Mouse (Mus musculus): ENCODE data around the gene Sap30bp.

The Sap30bp gene

GRCm38 (mm10) chr11:115901338-115902161 is 31.5 kb upstream of the Sap30bp start:
- Histone ChIP-seq H3K36me3 (ENCODE audit: control insufficient read depth, insufficient read depth, low read length, poor library complexity, severe bottlenecking) (peaks cover 2% of the 10 kb centered on the region; the same call in 1 of the 2 replicates), H3K27me3 (ENCODE audit: control insufficient read depth, insufficient read depth, low read length, poor library complexity, severe bottlenecking) (no peaks in the 10 kb centered on the region)
- DNase-seq (ENCODE audit: low read depth, low spot score), result no peak

GRCm38 (mm10) chr11:115902177-115902576 is 30.9 kb upstream of the Sap30bp start:
- DNase-seq (ENCODE audit: low read depth, low spot score), result no peak
- H3K36me3 ChIP-seq (ENCODE audit: control insufficient read depth, insufficient read depth, low read length, poor library complexity, severe bottlenecking), result peaks cover 2% of the 10 kb centered on the region; the same call in 1 of the 2 replicates

GRCm38 (mm10) chr11:115902831-115903230 is 30.3 kb upstream of the Sap30bp start:
- DNase-seq (ENCODE audit: low read depth, low spot score), result peak; percentile 62
- Histone ChIP-seq H3K27me3 (ENCODE audit: control insufficient read depth, insufficient read depth, low read length, poor library complexity, severe bottlenecking) (no peaks in the 10 kb centered on the region), H3K36me3 (ENCODE audit: control insufficient read depth, insufficient read depth, low read length, poor library complexity, severe bottlenecking) (peaks cover 2% of the 10 kb centered on the region; the same call in 1 of the 2 replicates)

More at GRCm38 (mm10) chr11:115902177-115902576, 30.9 kb upstream of the Sap30bp start:
- no peaks in the 10 kb centered on the region for H3K27me3 ChIP-seq (ENCODE audit: control insufficient read depth, insufficient read depth, low read length, poor library complexity, severe bottlenecking)

- no peak for DNase-seq (ENCODE audit: low read depth, low spot score)
- H3K36me3 ChIP-seq (ENCODE audit: control insufficient read depth, insufficient read depth, low read length, poor library complexity, severe bottlenecking), result peaks cover 2% of the 10 kb centered on the region; the same call in 1 of the 2 replicates
- no peaks in the 10 kb centered on the region for H3K27me3 ChIP-seq (ENCODE audit: control insufficient read depth, insufficient read depth, low read length, poor library complexity, severe bottlenecking)
Measured at GRCm38 (mm10) chr11:115903384-115904230, 29.5 kb upstream of the Sap30bp start.

GRCm38 (mm10) chr11:115904231-115904955 is 28.7 kb upstream of the Sap30bp start:
- no peaks in the 10 kb centered on the region for H3K27me3 ChIP-seq (ENCODE audit: control insufficient read depth, insufficient read depth, low read length, poor library complexity, severe bottlenecking)
- peak; percentile 44 for DNase-seq (ENCODE audit: low read depth, low spot score)
- peaks cover 2% of the 10 kb centered on the region; the same call in 1 of the 2 replicates for H3K36me3 ChIP-seq (ENCODE audit: control insufficient read depth, insufficient read depth, low read length, poor library complexity, severe bottlenecking)

- no peaks in the 10 kb centered on the region for H3K27me3 ChIP-seq (ENCODE audit: control insufficient read depth, insufficient read depth, low read length, poor library complexity, severe bottlenecking)
- peak; percentile 50 for DNase-seq (ENCODE audit: low read depth, low spot score)
- H3K36me3 ChIP-seq (ENCODE audit: control insufficient read depth, insufficient read depth, low read length, poor library complexity, severe bottlenecking), result peaks cover 2% of the 10 kb centered on the region; the same call in 1 of the 2 replicates
Measured at GRCm38 (mm10) chr11:115904956-115905790, 27.9 kb upstream of the Sap30bp start.

- Histone ChIP-seq H3K36me3 (ENCODE audit: control insufficient read depth, insufficient read depth, low read length, poor library complexity, severe bottlenecking) (peaks cover 2% of the 10 kb centered on the region; the same call in 1 of the 2 replicates), H3K27me3 (ENCODE audit: control insufficient read depth, insufficient read depth, low read length, poor library complexity, severe bottlenecking) (no peaks in the 10 kb centered on the region)
- DNase-seq (ENCODE audit: low read depth, low spot score), result no peak
Measured at GRCm38 (mm10) chr11:115906116-115906515, 27.0 kb upstream of the Sap30bp start.

GRCm38 (mm10) chr11:115906521-115906920 is 26.6 kb upstream of the Sap30bp start:
- no peak for DNase-seq (ENCODE audit: low read depth, low spot score)
- H3K36me3 ChIP-seq (ENCODE audit: control insufficient read depth, insufficient read depth, low read length, poor library complexity, severe bottlenecking), result peaks cover 2% of the 10 kb centered on the region; the same call in 1 of the 2 replicates

GRCm38 (mm10) chr11:115911134-115911561 is 21.9 kb upstream of the Sap30bp start:
- DNase-seq (ENCODE audit: low read depth, low spot score), result no peak
- H3K36me3 ChIP-seq (ENCODE audit: control insufficient read depth, insufficient read depth, low read length, poor library complexity, severe bottlenecking), result peaks cover 3% of the 10 kb centered on the region
- H3K27me3 ChIP-seq (ENCODE audit: control insufficient read depth, insufficient read depth, low read length, poor library complexity, severe bottlenecking), result no peaks in the 10 kb centered on the region

More at GRCm38 (mm10) chr11:115906521-115906920, 26.6 kb upstream of the Sap30bp start:
- H3K27me3 ChIP-seq (ENCODE audit: control insufficient read depth, insufficient read depth, low read length, poor library complexity, severe bottlenecking), result no peaks in the 10 kb centered on the region

GRCm38 (mm10) chr11:115911632-115912376 is 21.3 kb upstream of the Sap30bp start, which contains the start of gene Smim6:
TSS of gene Smim6 (plus strand) at chr11:115912017.
- DNase-seq (ENCODE audit: low read depth, low spot score), result no peak
- Histone ChIP-seq H3K36me3 (ENCODE audit: control insufficient read depth, insufficient read depth, low read length, poor library complexity, severe bottlenecking) (peaks cover 3% of the 10 kb centered on the region), H3K27me3 (ENCODE audit: control insufficient read depth, insufficient read depth, low read length, poor library complexity, severe bottlenecking) (no peaks in the 10 kb centered on the region)

- Histone ChIP-seq H3K27me3 (ENCODE audit: control insufficient read depth, insufficient read depth, low read length, poor library complexity, severe bottlenecking) (no peaks in the 10 kb centered on the region), H3K36me3 (ENCODE audit: control insufficient read depth, insufficient read depth, low read length, poor library complexity, severe bottlenecking) (peaks cover 6% of the 10 kb centered on the region)
- DNase-seq (ENCODE audit: low read depth, low spot score), result no peak
Measured at GRCm38 (mm10) chr11:115916579-115916978, 16.5 kb upstream of the Sap30bp start.

- H3K27me3 ChIP-seq (ENCODE audit: control insufficient read depth, insufficient read depth, low read length, poor library complexity, severe bottlenecking), result no peaks in the 10 kb centered on the region
- H3K36me3 ChIP-seq (ENCODE audit: control insufficient read depth, insufficient read depth, low read length, poor library complexity, severe bottlenecking), result peaks cover 7% of the 10 kb centered on the region
- DNase-seq (ENCODE audit: low read depth, low spot score), result no peak
Measured at GRCm38 (mm10) chr11:115918637-115919036, 14.4 kb upstream of the Sap30bp start.

GRCm38 (mm10) chr11:115919073-115919472 is 14.0 kb upstream of the Sap30bp start:
- H3K27me3 ChIP-seq (ENCODE audit: control insufficient read depth, insufficient read depth, low read length, poor library complexity, severe bottlenecking), result no peaks in the 10 kb centered on the region
- peaks cover 7% of the 10 kb centered on the region for H3K36me3 ChIP-seq (ENCODE audit: control insufficient read depth, insufficient read depth, low read length, poor library complexity, severe bottlenecking)
- no peak for DNase-seq (ENCODE audit: low read depth, low spot score)

Data from splenic B cell, adult 2 months (primary cell).